Mouse (Mus musculus): ENCODE results near the gene Gls2. TPM values are rescaled to one million over a fixed set of nuclear protein-coding genes. Genes with fewer than 3 reads are reported as not detected.

Gls2 gene
- not detected for total RNA-seq (2023)

GRCm38 (mm10) chr10:128194024-128194550, at the start of gene Gls2:
Gene Gls2 (plus strand): TSS chr10:128194457.

GRCm38 (mm10) chr10:128179989-128180388, 14.3 kb upstream of the Gls2 start, which contains the start of gene Rbms2:
Gene Rbms2 (minus strand): TSS chr10:128180297.

GRCm38 (mm10) chr10:128211390-128212108, 17.3 kb downstream of the Gls2 start, which contains the start of gene Spryd4:
Gene Spryd4 (minus strand): TSS chr10:128211807.

GRCm38 (mm10) chr10:128225538-128225937, 31.3 kb downstream of the Gls2 start, which contains the start of gene Mip:
Gene Mip (plus strand): TSS chr10:128225838.

GRCm38 (mm10) chr10:128231697-128232419, 37.6 kb downstream of the Gls2 start, which contains the start of gene Timeless:
Gene Timeless (plus strand): TSS chr10:128232065.

GRCm38 (mm10) chr10:128253677-128254255, 59.5 kb downstream of the Gls2 start, which contains the start of gene Apon:
Gene Apon (plus strand): TSS chr10:128254096.

Other genes with a start within 250 kb of the Gls2 start
- gene Hsd17b6, start 186.8 kb upstream of the Gls2 start, total RNA-seq (2023): not detected
- 10 to 100 TPM; 12.3 to 16.8 TPM for gene Prim1, start 179.3 kb upstream of the Gls2 start, total RNA-seq (2023)
- gene Naca, start 158.9 kb upstream of the Gls2 start, total RNA-seq (2023): 100 to 1,000 TPM; 586 to 608 TPM
- gene Ptges3, start 135.5 kb upstream of the Gls2 start, total RNA-seq (2023): 100 to 1,000 TPM; 109 to 146 TPM
- gene Atp5b, start 111.2 kb upstream of the Gls2 start, total RNA-seq (2023): 100 to 1,000 TPM; 583 to 605 TPM
- gene Baz2a, start 102.9 kb upstream of the Gls2 start, total RNA-seq (2023): 100 to 1,000 TPM; 140 to 143 TPM
- gene Rbms2, start 14.2 kb upstream of the Gls2 start, total RNA-seq (2023): 10 to 100 TPM; 47.0 to 55.3 TPM
- 10 to 100 TPM; 13.7 to 14.4 TPM for gene Spryd4, start 17.4 kb downstream of the Gls2 start, total RNA-seq (2023)
- gene Mip, start 31.4 kb downstream of the Gls2 start, total RNA-seq (2023): not detected
- 10 to 100 TPM; 16.6 to 21.5 TPM for gene Timeless, start 37.6 kb downstream of the Gls2 start, total RNA-seq (2023)
- gene Apon, start 59.6 kb downstream of the Gls2 start, total RNA-seq (2023): under 1 TPM in 1 of 2 experiments, not detected in 1; 0.38 TPM
- gene Apof, start 74.2 kb downstream of the Gls2 start, total RNA-seq (2023): 1 to 10 TPM in 1 of 2 experiments, under 1 TPM in 1; 0.89 to 1.5 TPM
- 100 to 1,000 TPM; 136 to 139 TPM for gene Stat2, start 76.1 kb downstream of the Gls2 start, total RNA-seq (2023)
- not detected for gene Il23a, start 104.3 kb downstream of the Gls2 start, total RNA-seq (2023)
- 10 to 100 TPM; 64.1 to 67.9 TPM for gene Pan2, start 108.9 kb downstream of the Gls2 start, total RNA-seq (2023)
- 10 to 100 TPM; 26.6 to 30.1 TPM for gene Cnpy2, start 128.0 kb downstream of the Gls2 start, total RNA-seq (2023)
- 100 to 1,000 TPM; 108 to 111 TPM for gene Cs, start 143.3 kb downstream of the Gls2 start, total RNA-seq (2023)
- 10 to 100 TPM; 39.6 to 39.7 TPM for gene Coq10a, start 174.5 kb downstream of the Gls2 start, total RNA-seq (2023)
- gene Ankrd52, start 182.7 kb downstream of the Gls2 start, total RNA-seq (2023): 10 to 100 TPM; 74.5 to 79.2 TPM
- not detected for gene Slc39a5, start 206.8 kb downstream of the Gls2 start, total RNA-seq (2023)
- gene Nabp2, start 217.0 kb downstream of the Gls2 start, total RNA-seq (2023): 10 to 100 TPM; 47.3 to 50.6 TPM
- 10 to 100 TPM; 70.9 to 76.8 TPM for gene Rnf41, start 217.2 kb downstream of the Gls2 start, total RNA-seq (2023)